Mouse (Mus musculus) adipocyte (in vitro differentiated cells): ENCODE measurements around the gene Fer1l5.
A peak's percentile ranks its signal among the peaks of the same experiment; 100 is the strongest.

Experiments
- DNase-seq: peaks from one replicate; pipeline ENCODE4 v3.0.0-alpha.2; 2016; ENCODE audit warnings: low spot score

Gene Fer1l5

DNA sequence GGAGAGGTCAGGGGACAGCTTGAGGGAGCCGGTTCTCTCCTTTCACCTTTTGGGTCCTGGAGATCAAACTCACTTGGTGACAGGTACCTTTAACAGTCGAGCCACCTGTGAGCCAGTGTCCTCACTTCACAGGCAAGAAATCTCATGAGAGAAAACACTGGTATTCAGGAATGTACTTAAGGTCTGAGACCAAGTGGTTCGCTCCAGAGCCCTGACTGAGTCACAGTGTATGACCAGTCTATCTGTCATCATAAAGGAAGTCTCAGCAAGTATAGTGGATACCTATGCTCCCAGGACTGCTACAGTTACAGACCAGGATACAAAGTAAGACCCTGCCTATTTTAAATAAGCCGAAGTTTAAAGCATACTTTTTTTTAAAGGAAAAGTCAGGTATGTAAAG lies 60.9 kb downstream of the Fer1l5 start:
- no peak for DNase-seq

DNA sequence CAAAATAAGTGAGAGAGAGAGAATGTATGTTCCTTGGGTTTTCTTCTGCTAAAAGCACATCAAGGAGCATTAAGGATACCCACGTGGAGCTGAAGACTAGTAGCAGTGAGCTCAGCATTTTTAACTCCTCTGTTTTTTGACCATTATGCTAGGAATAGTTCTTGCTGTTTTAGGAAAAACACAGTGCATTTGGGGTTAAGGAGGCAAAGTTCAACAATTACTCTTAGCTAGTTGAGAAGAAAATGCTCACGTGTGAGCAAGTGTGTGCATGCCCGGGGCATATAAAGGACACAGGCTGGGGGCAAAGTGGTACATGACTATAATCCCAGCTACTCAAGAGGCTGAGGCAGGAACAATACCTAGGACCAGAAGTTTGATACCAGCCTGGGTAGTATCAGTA lies 61.5 kb downstream of the Fer1l5 start:
- peak; percentile 18 for DNase-seq

DNA sequence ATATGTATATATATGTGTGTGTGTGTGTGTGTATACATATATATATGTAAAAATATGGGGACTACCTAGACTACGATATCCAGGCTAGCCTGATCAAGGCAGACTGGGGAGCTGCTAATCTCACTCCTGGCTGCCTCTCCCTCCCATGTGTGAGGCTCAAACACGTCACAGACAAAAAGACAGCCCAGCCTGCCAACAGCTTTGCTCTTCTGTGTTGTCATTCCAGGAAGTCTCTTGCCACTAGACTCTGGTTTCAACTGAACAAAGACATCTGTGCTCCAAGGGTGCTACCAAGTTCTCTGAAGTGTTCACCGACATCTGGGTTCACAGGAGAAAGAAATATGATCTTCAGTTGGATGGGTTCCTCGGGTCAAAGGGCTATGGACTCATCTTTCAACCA lies 63.0 kb downstream of the Fer1l5 start:
- peak; percentile 50 for DNase-seq

DNA sequence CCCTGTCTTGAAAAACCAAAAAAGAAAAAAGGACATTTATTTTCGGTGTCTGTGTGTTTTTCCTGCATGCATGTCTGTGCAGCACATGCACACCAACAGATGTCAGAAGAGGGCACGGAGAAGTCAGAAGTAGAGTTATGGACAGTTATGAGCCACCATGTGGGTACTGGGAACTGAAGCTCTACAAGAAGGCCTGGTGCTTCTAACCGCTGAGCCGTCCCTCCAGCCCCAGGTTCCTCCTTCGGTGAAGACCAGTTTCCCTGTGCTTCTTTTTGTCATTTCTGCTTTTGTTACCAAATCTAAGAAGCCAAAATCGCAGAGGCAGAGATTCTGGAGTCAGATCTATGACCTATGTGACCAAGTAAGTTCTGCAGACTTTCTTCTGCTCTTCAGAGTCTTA lies 64.4 kb downstream of the Fer1l5 start:
- DNase-seq, result no peak

DNA sequence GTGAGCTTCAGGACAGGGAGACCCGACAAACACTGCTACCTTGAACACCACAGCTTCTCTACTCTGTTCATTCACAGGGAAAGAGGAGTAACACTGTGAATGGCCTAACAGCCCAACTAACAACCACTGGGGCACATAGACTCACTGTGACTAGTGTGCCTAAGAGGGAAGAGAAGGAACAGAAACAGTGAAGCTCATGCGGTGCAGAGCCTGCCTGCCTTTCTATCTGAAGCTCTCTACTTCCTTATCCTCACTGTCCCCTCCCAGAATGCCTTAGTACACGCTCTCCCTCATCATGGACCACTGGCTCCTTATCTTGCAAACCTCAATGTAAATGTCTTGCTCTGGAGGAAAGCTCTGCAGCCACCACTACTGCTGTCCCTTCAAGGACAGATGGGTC lies 65.1 kb downstream of the Fer1l5 start:
- DNase-seq, result no peak

DNA sequence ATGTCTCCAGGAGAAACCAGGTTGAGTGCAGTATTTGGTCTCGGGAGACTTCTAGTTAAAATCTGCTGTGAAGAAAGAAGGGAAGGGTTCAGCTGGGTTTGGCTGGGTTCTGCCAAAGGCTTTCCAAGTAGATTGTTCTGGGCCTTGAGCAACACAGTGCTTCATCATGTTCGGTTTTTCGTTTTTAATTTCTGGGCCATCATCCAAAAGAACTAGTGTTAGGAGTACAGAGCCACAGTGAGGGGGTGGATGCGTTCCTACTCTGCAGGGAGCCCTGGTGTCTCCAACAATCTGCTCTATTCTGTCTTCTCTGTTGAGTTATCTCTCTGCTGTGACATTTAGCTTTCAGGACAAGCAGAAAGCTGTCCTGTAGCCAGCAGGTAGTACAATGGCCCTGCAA lies 69.0 kb downstream of the Fer1l5 start:
- DNase-seq, result peak; percentile 98

DNA sequence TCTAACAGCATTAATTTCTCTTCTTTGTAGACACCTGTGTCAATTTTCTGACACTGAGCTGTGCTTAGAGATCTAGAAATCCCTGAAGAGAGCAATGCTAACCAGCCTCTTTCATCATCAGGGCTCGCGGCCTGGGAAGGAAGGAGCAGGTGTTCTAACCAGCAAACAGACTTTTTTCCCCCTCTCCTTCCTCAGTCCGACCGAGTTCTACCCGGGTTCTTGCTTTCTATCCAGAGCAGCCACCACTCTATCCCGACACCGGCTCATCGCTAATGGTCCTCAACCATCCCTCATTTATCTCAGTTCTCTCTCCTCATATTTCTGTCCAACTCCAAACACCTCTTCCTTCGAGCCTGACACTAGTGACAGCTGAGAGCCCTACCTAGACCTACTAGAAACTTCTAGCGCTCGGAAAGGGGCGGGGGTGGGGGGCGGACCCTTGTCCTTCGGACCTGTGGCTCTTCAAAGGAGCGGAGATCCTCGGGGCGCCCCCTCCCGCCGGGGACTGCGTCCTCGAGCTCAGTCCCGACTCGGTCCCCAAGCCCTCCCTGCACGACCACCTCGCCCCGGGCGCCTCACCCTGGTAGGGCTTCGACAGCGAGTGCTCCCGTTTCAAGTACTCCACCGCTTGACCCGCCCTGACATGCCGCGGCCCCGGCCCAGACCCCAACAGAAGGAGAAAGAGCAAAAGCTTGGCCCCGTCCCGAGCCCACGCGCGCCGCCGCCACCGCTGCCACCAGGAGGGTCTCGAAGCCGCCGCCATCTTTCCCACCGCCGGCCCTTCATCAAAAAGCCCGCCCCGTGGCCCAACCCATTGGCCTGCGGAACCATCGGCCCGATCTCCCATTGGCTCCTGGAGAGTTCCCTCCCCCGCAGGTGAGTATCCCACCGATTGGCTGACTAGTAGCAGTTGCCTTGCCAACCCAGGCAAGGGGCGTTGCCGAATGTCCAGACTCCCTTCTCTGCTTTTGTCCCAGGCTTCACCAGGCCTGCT lies 72.7 kb downstream of the Fer1l5 start, which contains the start of gene Lman2l:
Gene Lman2l, minus strand, starts transcription at position 801 of the 994 bp plus-strand sequence.
- peak; percentile 98 for DNase-seq

DNA sequence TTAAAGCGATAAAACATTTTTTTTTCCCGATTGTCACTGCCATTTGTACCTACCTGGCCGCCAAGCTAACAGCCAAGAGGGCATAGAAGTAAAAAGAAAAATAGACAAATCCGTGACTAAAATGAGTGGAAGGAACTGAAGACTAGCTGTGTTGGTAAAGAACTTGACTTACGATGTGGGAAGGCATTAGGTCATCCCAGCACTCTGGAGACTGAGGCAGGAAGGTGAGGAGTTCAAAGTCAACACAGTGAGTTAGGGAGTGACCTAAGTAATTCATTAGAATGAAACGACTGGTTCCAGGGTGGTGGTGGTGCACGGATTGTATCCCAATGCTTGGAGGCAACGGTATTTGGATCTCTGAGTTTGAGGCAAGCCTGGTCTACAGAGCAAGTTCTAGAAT lies 73.4 kb downstream of the Fer1l5 start:
- no peak for DNase-seq

DNA sequence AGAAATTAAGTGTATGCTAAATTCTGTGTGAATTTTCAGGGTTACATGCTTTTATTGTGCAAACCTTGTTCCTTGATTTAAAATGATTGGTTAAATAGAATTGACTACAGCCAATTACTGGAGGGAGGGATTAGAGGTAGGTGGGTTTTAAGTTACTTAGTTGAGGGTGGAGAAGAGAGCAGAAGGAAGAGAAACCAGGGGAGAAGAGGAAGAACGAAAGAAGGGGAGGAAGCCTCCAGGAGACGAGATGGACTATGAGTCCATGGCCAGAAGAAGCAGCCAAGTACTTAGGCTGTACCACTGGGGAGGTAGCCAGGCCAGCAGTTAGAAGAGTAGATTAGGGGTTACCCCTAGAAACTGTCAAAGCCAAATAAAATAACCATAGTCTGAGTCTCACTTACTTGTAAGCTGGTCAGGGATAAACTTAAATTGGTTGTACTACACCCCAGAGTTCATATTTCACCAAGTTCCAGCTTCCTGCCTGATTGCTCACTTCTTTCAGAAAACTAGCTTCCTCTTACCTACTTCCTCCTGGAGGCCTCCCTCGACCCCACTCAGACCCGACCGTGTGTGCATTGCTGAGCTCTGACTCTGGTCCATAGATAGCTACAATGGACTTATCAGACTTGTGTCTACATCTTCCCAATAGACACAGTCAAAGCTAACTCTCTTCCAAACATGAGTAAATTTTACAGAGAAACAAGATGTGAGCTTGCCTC lies 74.2 kb downstream of the Fer1l5 start:
- DNase-seq, result no peak

DNA sequence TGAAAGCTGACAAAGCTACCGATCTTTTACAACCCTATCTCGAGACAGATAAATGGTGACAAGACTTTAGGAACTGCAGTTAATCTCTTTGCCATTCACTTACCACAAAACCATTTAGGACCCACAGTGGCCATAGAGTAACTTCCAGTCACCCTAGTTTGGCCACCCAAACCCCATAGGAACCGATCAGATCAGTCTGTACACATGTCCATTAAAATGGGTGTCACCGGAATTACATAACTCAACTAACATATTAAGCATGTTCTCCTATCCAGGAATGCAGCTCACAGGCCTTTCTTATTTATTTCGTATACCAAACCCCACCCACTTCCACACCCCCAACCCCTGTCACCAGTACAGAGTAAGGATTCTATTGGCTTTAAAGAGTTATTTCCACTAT lies 74.8 kb downstream of the Fer1l5 start:
- DNase-seq, result no peak

DNA sequence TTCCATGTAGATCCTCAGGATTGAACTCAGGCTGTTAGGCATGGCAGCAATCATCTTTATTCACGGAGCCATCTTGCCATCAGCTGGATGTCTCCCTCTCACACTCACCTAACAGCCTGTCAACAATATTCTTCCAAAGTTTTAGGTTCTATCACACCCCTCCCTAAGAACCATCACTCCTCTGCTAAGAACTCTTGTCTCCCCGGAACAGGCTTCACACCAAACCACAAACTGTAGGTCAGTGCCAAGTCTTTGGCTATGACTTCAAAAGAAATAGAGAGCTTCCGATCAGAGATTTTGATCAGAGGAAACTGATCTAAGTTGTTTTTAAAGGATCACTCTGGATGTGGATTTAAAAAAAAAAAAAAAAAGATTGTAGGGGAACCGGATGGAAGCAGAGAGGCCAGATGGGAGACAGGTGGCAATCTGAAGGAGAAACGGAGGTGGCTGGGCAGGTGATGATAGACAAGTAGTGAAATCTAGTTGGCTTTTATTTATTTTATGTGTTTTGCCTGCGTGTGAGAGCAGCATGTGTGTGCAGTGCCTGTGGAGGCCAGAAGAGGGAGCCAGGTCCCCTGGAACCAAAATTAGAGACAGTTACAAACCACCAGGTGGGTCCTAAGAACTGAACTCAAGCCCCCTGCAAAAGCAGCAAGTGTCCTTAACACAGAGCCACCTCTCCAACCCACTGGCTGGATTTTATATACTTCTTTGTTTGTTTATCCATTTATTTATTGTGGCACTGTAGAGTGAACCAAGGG lies 82.1 kb downstream of the Fer1l5 start:
- DNase-seq, result no peak

DNA sequence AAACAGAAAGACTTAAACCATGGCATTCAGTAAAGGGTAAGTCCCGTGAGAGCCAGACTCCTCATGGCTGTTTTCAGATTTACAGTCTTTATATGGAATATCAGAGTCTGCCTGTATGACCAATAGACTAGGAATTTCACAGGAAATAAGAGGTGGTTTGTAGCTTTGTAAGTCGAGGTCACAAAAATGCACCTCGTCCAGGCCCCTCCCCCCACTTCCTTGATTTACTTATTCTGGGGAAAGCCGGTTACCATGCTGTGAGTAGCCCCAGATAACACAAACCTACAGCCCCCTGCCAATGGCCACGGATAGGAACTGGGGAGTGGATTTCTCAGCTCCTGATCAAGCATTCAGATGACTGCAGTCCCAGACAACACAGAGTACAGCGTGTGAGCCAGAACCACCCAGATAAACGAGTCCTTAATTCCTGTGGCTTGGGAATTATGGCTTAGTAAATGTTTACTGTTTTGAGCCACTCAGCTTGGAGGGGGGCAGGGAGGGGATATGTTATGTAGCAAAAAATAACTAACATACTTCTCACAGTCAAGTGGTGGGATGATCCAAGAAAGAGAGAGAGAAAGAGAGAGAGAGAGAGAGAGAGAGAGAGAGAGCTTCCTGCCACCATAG lies 85.4 kb downstream of the Fer1l5 start:
- DNase-seq, result no peak

DNA sequence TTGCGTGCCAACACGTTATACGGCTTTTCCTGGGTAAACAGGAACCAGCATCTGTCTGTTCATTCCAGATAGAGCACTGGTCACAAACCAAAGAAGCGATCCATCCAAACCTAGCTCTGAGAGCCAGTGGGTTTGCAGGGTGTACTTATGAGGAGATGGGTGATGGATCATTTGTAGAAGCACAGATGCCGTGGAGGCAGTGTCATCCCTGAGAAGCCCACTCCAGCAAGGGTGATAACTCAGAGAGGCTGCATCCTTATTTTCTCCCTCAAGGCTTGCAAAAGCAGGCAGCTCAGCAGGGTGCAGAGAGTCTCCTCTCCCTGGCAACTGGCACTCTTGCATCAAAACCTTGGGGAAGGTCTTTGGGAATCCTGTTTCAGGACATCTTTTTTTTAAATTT lies 86.1 kb downstream of the Fer1l5 start:
- no peak for DNase-seq

DNA sequence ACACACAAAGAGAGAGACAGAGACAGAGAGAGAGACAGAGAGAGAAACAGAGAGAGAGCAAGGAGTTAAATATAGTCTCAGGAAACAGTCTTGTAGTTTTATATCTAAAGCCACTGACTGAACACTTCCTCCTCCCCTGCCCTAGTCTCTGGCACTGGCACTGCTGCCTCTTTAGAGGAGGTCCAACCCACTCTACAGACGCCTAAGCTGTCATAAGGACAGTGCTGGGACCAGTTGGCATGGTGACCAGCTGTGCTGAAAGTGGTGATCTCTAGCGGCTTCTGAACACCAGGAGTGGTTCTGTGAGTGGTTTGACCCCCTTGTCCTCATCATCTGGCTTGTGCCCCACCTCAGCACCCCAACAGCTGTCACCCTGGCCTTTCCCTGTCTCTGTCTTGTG lies 89.7 kb downstream of the Fer1l5 start:
- DNase-seq, result no peak

DNA sequence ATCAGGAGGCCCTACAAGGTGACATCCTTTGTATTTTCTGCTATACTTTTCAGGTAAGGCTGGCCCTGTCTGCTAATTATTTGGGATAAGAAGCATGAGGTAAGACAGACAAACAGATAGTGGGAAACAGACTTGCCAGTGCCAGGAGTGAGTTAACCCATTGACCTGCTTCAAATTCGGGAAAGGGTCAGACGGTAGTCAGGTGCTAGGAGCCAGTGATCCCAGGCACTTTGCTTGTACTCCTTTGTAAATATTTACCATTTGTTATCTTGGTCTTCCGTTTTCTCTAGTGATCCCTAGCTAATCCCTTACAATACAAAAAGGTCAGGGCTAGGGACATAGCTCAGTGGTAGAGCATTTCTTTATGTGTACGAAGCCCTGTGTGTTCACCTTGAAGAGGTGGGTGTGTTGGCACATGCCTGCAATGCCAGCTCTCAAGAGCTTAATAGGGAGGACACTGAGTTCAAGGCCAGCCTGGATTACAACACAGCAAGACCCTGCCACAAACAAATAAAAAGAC lies 93.6 kb downstream of the Fer1l5 start:
- DNase-seq, result no peak

DNA sequence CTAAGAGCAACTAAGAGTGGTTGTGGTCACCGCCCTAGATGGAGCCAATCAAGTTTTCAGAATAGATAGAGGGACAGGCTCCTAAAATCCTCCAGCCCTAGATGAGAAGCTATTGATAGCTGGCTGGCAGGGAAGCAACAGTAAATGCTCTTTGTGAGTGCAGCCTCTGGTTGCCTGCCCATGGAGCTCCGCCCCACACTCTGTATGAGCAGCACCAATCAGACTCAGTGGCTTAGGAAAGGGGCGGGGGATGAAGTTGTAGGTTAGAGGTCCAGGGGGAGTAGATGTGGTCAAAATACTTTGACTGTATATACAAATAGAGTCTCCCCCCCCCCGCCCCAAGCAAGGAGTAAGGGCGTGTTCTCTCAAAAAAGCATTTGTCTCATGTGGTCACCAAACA lies 95.4 kb downstream of the Fer1l5 start:
- no peak for DNase-seq

DNA sequence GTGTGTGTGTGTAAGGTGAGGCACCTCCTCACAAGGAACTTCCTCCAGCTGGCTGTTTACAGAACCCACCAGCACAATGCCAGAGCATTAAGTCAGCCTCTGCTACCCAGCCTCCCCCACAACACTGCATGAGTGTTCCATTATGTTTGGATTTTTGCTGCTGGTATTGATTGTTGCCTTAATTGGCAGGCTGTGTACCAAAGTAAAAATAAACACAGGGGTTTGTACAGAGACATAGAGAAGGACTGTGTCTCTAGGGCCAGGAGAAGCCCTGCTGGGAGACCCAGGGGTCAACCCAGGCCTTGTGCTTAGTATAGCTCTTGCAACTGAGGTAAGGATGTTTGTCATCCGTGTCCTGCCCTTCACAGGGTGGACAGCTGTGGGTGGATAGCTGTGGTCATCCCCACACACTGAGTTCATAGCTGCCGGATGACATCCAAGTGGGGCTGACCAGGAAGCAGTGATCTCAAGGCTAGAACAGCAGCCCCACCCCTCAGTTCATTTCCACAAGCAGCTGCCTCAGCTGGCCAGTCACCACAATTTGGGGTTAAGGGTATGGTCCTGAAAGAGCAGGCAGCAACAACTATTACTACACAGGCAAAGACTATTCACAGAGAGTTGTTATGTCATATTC lies 97.8 kb downstream of the Fer1l5 start:
- peak; percentile 55 for DNase-seq

DNA sequence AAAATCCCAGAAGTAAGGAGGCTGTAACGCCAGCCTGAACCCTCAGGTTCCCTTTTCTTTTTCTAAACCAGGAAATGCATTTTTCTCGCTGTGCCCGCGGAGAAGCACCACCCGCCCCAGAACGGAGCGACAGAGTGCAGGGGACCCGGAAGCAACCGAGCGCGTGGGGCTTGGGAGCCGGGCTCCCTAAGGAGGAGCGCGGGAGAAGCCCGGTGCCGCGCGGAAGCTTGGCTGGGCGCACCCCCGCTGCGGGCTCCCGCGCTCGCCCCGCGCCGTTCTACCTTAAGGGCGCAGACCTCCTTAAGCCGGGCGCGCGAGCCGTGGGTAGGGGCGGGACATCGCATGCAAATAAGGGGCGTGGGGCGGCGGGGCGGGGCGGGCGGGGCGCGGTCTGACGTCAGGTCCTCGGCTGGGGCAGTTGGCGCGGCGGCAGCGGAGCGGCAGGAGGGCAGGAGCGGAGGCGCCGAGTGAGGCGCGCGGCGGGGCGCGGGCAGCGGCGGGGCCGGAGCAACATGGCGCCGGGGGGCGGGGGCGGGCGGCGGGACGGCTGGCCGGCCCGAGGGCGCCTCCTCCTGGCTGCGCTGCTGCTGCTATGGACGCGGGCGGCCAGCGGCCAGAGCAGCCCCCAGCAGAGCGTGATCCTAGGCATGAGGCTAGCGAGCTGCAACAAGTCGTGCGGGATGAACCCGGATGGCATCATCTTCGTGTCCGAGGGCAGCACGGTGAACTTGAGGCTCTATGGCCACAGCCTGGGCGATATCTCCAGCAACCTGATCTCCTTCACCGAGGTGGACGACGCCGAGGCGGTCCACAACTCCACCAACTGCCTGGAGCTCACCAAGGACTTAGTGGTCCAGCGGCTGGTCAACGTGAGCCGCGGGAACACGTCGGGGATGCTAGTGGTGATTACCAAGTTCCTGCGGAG lies 99.4 kb downstream of the Fer1l5 start, which contains the start of gene Cnnm4:
Gene Cnnm4, plus strand, starts transcription at position 440 of the 925 bp plus-strand sequence.
- DNase-seq, result peak; percentile 84
